Mouse (Mus musculus): ENCODE measurements around the gene Sdk2. TPM values are rescaled to one million over a fixed set of nuclear protein-coding genes. Genes with fewer than 3 reads are reported as not detected.

The Sdk2 gene
- polyA plus RNA-seq, 1 experiment from 2014 or later, result 0.66 TPM

- DNase-seq (ENCODE audit: low spot score), result no peak
- no peaks in the 10 kb centered on the region for H3K9me3 ChIP-seq (ENCODE audit: low read length)
- no peak for ATAC-seq
- H3K9ac ChIP-seq (replicated peaks; ENCODE audit: low read depth), result no peak overlapping the region
- H3K4me2 ChIP-seq (replicated peaks; ENCODE audit: low read depth, low read length), result no peak overlapping the region
- no peak overlapping the region for H3K27ac ChIP-seq (ENCODE audit: low read length)
- no peaks in the 10 kb centered on the region for H3K36me3 ChIP-seq (ENCODE audit: insufficient read depth, low read length)
- TF ChIP-seq EP300 (IDR thresholded peaks at IDR 0.05) (no peak), CTCF (IDR thresholded peaks at IDR 0.05) (no peak)
- H3K4me1 ChIP-seq (ENCODE audit: insufficient read depth, low read depth, low read length), result peaks cover 3% of the 10 kb centered on the region; the same call in 1 of the 2 replicates
- H3K27me3 ChIP-seq (replicated peaks; ENCODE audit: insufficient read depth, low read length), result no peaks in the 10 kb centered on the region
- H3K4me3 ChIP-seq (ENCODE audit: low read depth, low read length), result no peak overlapping the region
- whole genome bisulfite sequencing, result 87% methylated on average over 5 of the region's 5 CpGs
Measured at GRCm38 (mm10) chr11:113758851-113759250, 308.0 kb downstream of the Sdk2 start.

- Histone ChIP-seq H3K4me3 (ENCODE audit: low read depth, low read length) (no peak overlapping the region), H3K9me3 (ENCODE audit: low read length) (no peaks in the 10 kb centered on the region), H3K36me3 (ENCODE audit: insufficient read depth, low read length) (no peaks in the 10 kb centered on the region), H3K4me1 (ENCODE audit: insufficient read depth, low read depth, low read length) (0 out of 2 replicates have a peak, but pooled peaks cover 5% of the 10 kb centered on the region), H3K9ac (replicated peaks; ENCODE audit: low read depth) (no peak overlapping the region), H3K4me2 (replicated peaks; ENCODE audit: low read depth, low read length) (no peak overlapping the region), H3K27ac (ENCODE audit: low read length) (peak overlapping the region; percentile 55; the same call in 1 of the 2 replicates), H3K27me3 (replicated peaks; ENCODE audit: insufficient read depth, low read length) (no peaks in the 10 kb centered on the region)
- ATAC-seq, result peak; percentile 39
- TF ChIP-seq CTCF (IDR thresholded peaks at IDR 0.05) (no peak), EP300 (IDR thresholded peaks at IDR 0.05) (peak; percentile 89)
- DNase-seq (ENCODE audit: low spot score), result peak; percentile 83
- 56% methylated on average over 12 of the region's 12 CpGs for WGBS
Measured at GRCm38 (mm10) chr11:113756578-113756977, 310.3 kb downstream of the Sdk2 start.

GRCm38 (mm10) chr11:113755878-113756277 lies 311.0 kb downstream of the Sdk2 start:
- no peak overlapping the region for H3K27ac ChIP-seq (ENCODE audit: low read length)
- H3K4me1 ChIP-seq (ENCODE audit: insufficient read depth, low read depth, low read length), result 0 out of 2 replicates have a peak, but pooled peaks cover 5% of the 10 kb centered on the region
- WGBS, result 71% methylated on average over 14 of the region's 14 CpGs
- no peaks in the 10 kb centered on the region for H3K27me3 ChIP-seq (replicated peaks; ENCODE audit: insufficient read depth, low read length)
- no peak for ATAC-seq
- no peaks in the 10 kb centered on the region for H3K9me3 ChIP-seq (ENCODE audit: low read length)
- no peaks in the 10 kb centered on the region for H3K36me3 ChIP-seq (ENCODE audit: insufficient read depth, low read length)
- no peak overlapping the region for H3K4me3 ChIP-seq (ENCODE audit: low read depth, low read length)
- H3K9ac ChIP-seq (replicated peaks; ENCODE audit: low read depth), result no peak overlapping the region
- no peak for DNase-seq (ENCODE audit: low spot score)
- TF ChIP-seq EP300 (IDR thresholded peaks at IDR 0.05) (no peak), CTCF (IDR thresholded peaks at IDR 0.05) (no peak)
- H3K4me2 ChIP-seq (replicated peaks; ENCODE audit: low read depth, low read length), result no peak overlapping the region

GRCm38 (mm10) chr11:113754845-113755244 lies 312.0 kb downstream of the Sdk2 start:
- Histone ChIP-seq H3K4me2 (replicated peaks; ENCODE audit: low read depth, low read length) (no peak overlapping the region), H3K9me3 (ENCODE audit: low read length) (no peaks in the 10 kb centered on the region), H3K9ac (replicated peaks; ENCODE audit: low read depth) (no peak overlapping the region), H3K36me3 (ENCODE audit: insufficient read depth, low read length) (no peaks in the 10 kb centered on the region), H3K27ac (ENCODE audit: low read length) (no peak overlapping the region), H3K4me1 (ENCODE audit: insufficient read depth, low read depth, low read length) (0 out of 2 replicates have a peak, but pooled peaks cover 5% of the 10 kb centered on the region), H3K27me3 (replicated peaks; ENCODE audit: insufficient read depth, low read length) (no peaks in the 10 kb centered on the region), H3K4me3 (ENCODE audit: low read depth, low read length) (no peak overlapping the region)
- ATAC-seq, result no peak
- TF ChIP-seq CTCF (IDR thresholded peaks at IDR 0.05), result no peak
- no peak for TF ChIP-seq EP300 (IDR thresholded peaks at IDR 0.05)
- DNase-seq (ENCODE audit: low spot score), result no peak
- WGBS, result 74% methylated on average over 9 of the region's 9 CpGs

- Histone ChIP-seq H3K4me1 (ENCODE audit: insufficient read depth, low read depth, low read length) (peaks cover 18% of the 10 kb centered on the region), H3K9me3 (ENCODE audit: low read length) (no peaks in the 10 kb centered on the region), H3K27ac (ENCODE audit: low read length) (peak overlapping the region; percentile 100), H3K27me3 (replicated peaks; ENCODE audit: insufficient read depth, low read length) (no peaks in the 10 kb centered on the region), H3K9ac (replicated peaks; ENCODE audit: low read depth) (no peak overlapping the region), H3K4me2 (replicated peaks; ENCODE audit: low read depth, low read length) (peak overlapping the region; percentile 78; the same call in 1 of the 2 replicates), H3K36me3 (ENCODE audit: insufficient read depth, low read length) (no peaks in the 10 kb centered on the region), H3K4me3 (ENCODE audit: low read depth, low read length) (no peak overlapping the region)
- TF ChIP-seq CTCF (IDR thresholded peaks at IDR 0.05), result no peak
- no peak for TF ChIP-seq EP300 (IDR thresholded peaks at IDR 0.05)
- 93% methylated on average over 10 of the region's 10 CpGs for WGBS
- ATAC-seq, result no peak
- no peak for DNase-seq (ENCODE audit: low spot score)
Measured at GRCm38 (mm10) chr11:113752685-113753430, 314.0 kb downstream of the Sdk2 start.

- Histone ChIP-seq H3K9ac (replicated peaks; ENCODE audit: low read depth) (peak overlapping the region; percentile 58), H3K27ac (ENCODE audit: low read length) (peak overlapping the region; percentile 100), H3K4me3 (ENCODE audit: low read depth, low read length) (peak overlapping the region; percentile 94), H3K4me1 (ENCODE audit: insufficient read depth, low read depth, low read length) (peaks cover 24% of the 10 kb centered on the region), H3K27me3 (replicated peaks; ENCODE audit: insufficient read depth, low read length) (no peaks in the 10 kb centered on the region), H3K36me3 (ENCODE audit: insufficient read depth, low read length) (no peaks in the 10 kb centered on the region), H3K4me2 (replicated peaks; ENCODE audit: low read depth, low read length) (peak overlapping the region; percentile 78), H3K9me3 (ENCODE audit: low read length) (no peaks in the 10 kb centered on the region)
- peak; percentile 0; the same call in 1 of the 2 replicates for ATAC-seq
- 12% methylated on average over 15 of the region's 15 CpGs for WGBS
- DNase-seq (ENCODE audit: low spot score), result peak; percentile 67
- no peak for TF ChIP-seq CTCF (IDR thresholded peaks at IDR 0.05)
- TF ChIP-seq EP300 (IDR thresholded peaks at IDR 0.05), result no peak
Measured at GRCm38 (mm10) chr11:113752158-113752661, 314.6 kb downstream of the Sdk2 start.
